Mouse (Mus musculus): ENCODE data around the gene Ppt2. TPM values are rescaled to one million over a fixed set of nuclear protein-coding genes. Genes with fewer than 3 reads are reported as not detected.

Ppt2 gene
- total RNA-seq, 2 experiments from 2014 or later: 35.7 to 38.9 TPM

- intact Hi-C loops (cut with DNase I; ENCODE audit: low total_unique reads): loop anchor here (5.0 kb wide), 1 partner anchor 45 kb away; the partner anchor contains the start of gene Egfl8
- no peak for DNase-seq
Measured at GRCm38 (mm10) chr17:34571875-34572274, 56.4 kb downstream of the Ppt2 start.

- intact Hi-C loops (cut with DNase I; ENCODE audit: low total_unique reads): loop anchor here (5.0 kb wide), 1 partner anchor 47 kb away; the partner anchor contains the start of gene Egfl8
- DNase-seq: no peak
Measured at GRCm38 (mm10) chr17:34569919-34570318, 58.4 kb downstream of the Ppt2 start.

- DNase-seq: no peak
- intact Hi-C loops (cut with DNase I; ENCODE audit: low total_unique reads): no loop called here
Measured at GRCm38 (mm10) chr17:34568421-34568820, 59.9 kb downstream of the Ppt2 start.

GRCm38 (mm10) chr17:34567311-34567710 is 61.0 kb downstream of the Ppt2 start:
- intact Hi-C loops (cut with DNase I; ENCODE audit: low total_unique reads): no loop called here
- DNase-seq: no peak

Other genes starting within 250 kb of the Ppt2 start
- under 1 TPM in 1 of 2 experiments, not detected in 1; 0.21 TPM for gene BC051142, start 229.7 kb downstream of the Ppt2 start, total RNA-seq (2021)
- gene Btnl4, start 151.2 kb downstream of the Ppt2 start, total RNA-seq (2021): not detected
- gene Btnl6, start 111.2 kb downstream of the Ppt2 start, total RNA-seq (2021): not detected
- gene Notch4, start 64.2 kb downstream of the Ppt2 start, total RNA-seq (2021): 10 to 100 TPM; 15.7 to 27.3 TPM
- gene Gpsm3, start 38.7 kb downstream of the Ppt2 start, total RNA-seq (2021): 1 to 10 TPM; 3.1 to 3.6 TPM
- gene Pbx2, start 37.2 kb downstream of the Ppt2 start, total RNA-seq (2021): 10 to 100 TPM; 17.3 to 17.9 TPM
- under 1 TPM; 0.44 to 0.55 TPM for gene Ager, start 30.6 kb downstream of the Ppt2 start, total RNA-seq (2021)
- 10 to 100 TPM; 17.1 to 18.6 TPM for gene Rnf5, start 24.8 kb downstream of the Ppt2 start, total RNA-seq (2021)
- gene Agpat1, start 24.2 kb downstream of the Ppt2 start, total RNA-seq (2021): 10 to 100 TPM; 38.8 to 39.1 TPM
- 10 to 100 TPM in 1 of 2 experiments, 1 to 10 TPM in 1; 5.4 to 11.1 TPM for gene Egfl8, start 12.5 kb downstream of the Ppt2 start, total RNA-seq (2021)
- under 1 TPM; 0.27 to 0.47 TPM for gene Prrt1, start 1.0 kb upstream of the Ppt2 start, total RNA-seq (2021)
- gene Fkbpl, start 16.3 kb upstream of the Ppt2 start, total RNA-seq (2021): 1 to 10 TPM; 4.6 to 6.4 TPM
- gene Atf6b, start 18.6 kb upstream of the Ppt2 start, total RNA-seq (2021): 10 to 100 TPM in 1 of 2 experiments, 1 to 10 TPM in 1; 8.9 to 11.0 TPM
- 10 to 100 TPM; 69.8 to 85.6 TPM for gene Tnxb, start 42.0 kb upstream of the Ppt2 start, total RNA-seq (2021)
- 1 to 10 TPM in 1 of 2 experiments, under 1 TPM in 1; 0.93 to 1.8 TPM for gene C4b, start 115.4 kb upstream of the Ppt2 start, total RNA-seq (2021)
- under 1 TPM in 1 of 2 experiments, not detected in 1; 0.21 TPM for gene Cyp21a1, start 176.1 kb upstream of the Ppt2 start, total RNA-seq (2021)
- gene Stk19, start 208.4 kb upstream of the Ppt2 start, total RNA-seq (2021): 1 to 10 TPM; 6.8 to 7.2 TPM
- gene Dxo, start 208.5 kb upstream of the Ppt2 start, total RNA-seq (2021): 10 to 100 TPM in 1 of 2 experiments, 1 to 10 TPM in 1; 9.3 to 13.0 TPM
- 10 to 100 TPM; 17.4 to 17.8 TPM for gene Skiv2l, start 221.7 kb upstream of the Ppt2 start, total RNA-seq (2021)
- gene Nelfe, start 221.9 kb upstream of the Ppt2 start, total RNA-seq (2021): 10 to 100 TPM in 1 of 2 experiments, 1 to 10 TPM in 1; 9.7 to 13.4 TPM
- 1 to 10 TPM in 1 of 2 experiments, under 1 TPM in 1; 0.75 to 1.9 TPM for gene Cfb, start 234.0 kb upstream of the Ppt2 start, total RNA-seq (2021)

Measured in gastrocnemius, postnatal 14 days (tissue).